Mouse (Mus musculus): ENCODE measurements around the gene Fam129a. TPM values are rescaled to one million over a fixed set of nuclear protein-coding genes. Genes with fewer than 3 reads are reported as not detected.
"Not testable (repeated sequence)": the region's sequence is repeated elsewhere in the genome, so short reads cannot be mapped to it uniquely, and the experiment has no call there.

Fam129a gene
- polyA plus RNA-seq, 1 experiment from 2014 or later = 0.96 TPM

GRCm38 (mm10) chr1:151592085-151593017, 21.4 kb downstream of the Fam129a start:
- no peaks in the 10 kb centered on the region for H3K27me3 ChIP-seq
- no peak overlapping the region for H3K4me3 ChIP-seq
- 42% methylated on average over 13 of the region's 13 CpGs for WGBS
- no peaks in the 10 kb centered on the region for H3K9me3 ChIP-seq
- no peak overlapping the region for H3K4me2 ChIP-seq
- peak overlapping the region; percentile 64; the same call in 1 of the 2 replicates for H3K27ac ChIP-seq (replicated peaks)
- H3K36me3 ChIP-seq = no peaks in the 10 kb centered on the region
- H3K9ac ChIP-seq = no peak overlapping the region
- H3K4me1 ChIP-seq (replicated peaks) = peaks cover 7% of the 10 kb centered on the region; the same call in 1 of the 2 replicates
- peak; percentile 82 for ATAC-seq (ENCODE audit: low FRiP score, low read depth)

GRCm38 (mm10) chr1:151594906-151595305, 23.9 kb downstream of the Fam129a start:
- Histone ChIP-seq H3K4me1 (replicated peaks) (peaks cover 7% of the 10 kb centered on the region; the same call in 1 of the 2 replicates), H3K9ac (no peak overlapping the region), H3K9me3 (no peaks in the 10 kb centered on the region), H3K4me2 (no peak overlapping the region), H3K36me3 (no peaks in the 10 kb centered on the region), H3K27me3 (no peaks in the 10 kb centered on the region), H3K4me3 (no peak overlapping the region), H3K27ac (replicated peaks) (no peak overlapping the region)
- no peak for ATAC-seq (ENCODE audit: low FRiP score, low read depth)
- WGBS = 90% methylated on average over 4 of the region's 4 CpGs

- no peak for ATAC-seq (ENCODE audit: low FRiP score, low read depth)
- WGBS = 47% methylated on average over 12 of the region's 12 CpGs
- peaks cover 7% of the 10 kb centered on the region; the same call in 1 of the 2 replicates for H3K4me1 ChIP-seq (replicated peaks)
Measured at GRCm38 (mm10) chr1:151595600-151596299, 24.8 kb downstream of the Fam129a start.

GRCm38 (mm10) chr1:151596562-151596961, 25.6 kb downstream of the Fam129a start:
- Histone ChIP-seq H3K4me3 (no peak overlapping the region), H3K4me1 (replicated peaks) (peaks cover 7% of the 10 kb centered on the region; the same call in 1 of the 2 replicates), H3K36me3 (no peaks in the 10 kb centered on the region), H3K9ac (no peak overlapping the region), H3K27me3 (no peaks in the 10 kb centered on the region), H3K4me2 (no peak overlapping the region), H3K9me3 (no peaks in the 10 kb centered on the region), H3K27ac (replicated peaks) (no peak overlapping the region)
- 68% methylated on average over 8 of the region's 8 CpGs for WGBS
- ATAC-seq (ENCODE audit: low FRiP score, low read depth) = no peak

More at GRCm38 (mm10) chr1:151595600-151596299, 24.8 kb downstream of the Fam129a start:
- Histone ChIP-seq H3K4me2 (no peak overlapping the region), H3K36me3 (no peaks in the 10 kb centered on the region), H3K9me3 (no peaks in the 10 kb centered on the region), H3K4me3 (no peak overlapping the region), H3K27me3 (no peaks in the 10 kb centered on the region), H3K27ac (replicated peaks) (no peak overlapping the region), H3K9ac (no peak overlapping the region)

GRCm38 (mm10) chr1:151597677-151598297, 26.8 kb downstream of the Fam129a start:
- Histone ChIP-seq H3K27me3 (no peaks in the 10 kb centered on the region), H3K27ac (replicated peaks) (no peak overlapping the region), H3K9me3 (no peaks in the 10 kb centered on the region), H3K4me3 (no peak overlapping the region), H3K4me1 (replicated peaks) (no peaks in the 10 kb centered on the region), H3K4me2 (no peak overlapping the region), H3K9ac (no peak overlapping the region), H3K36me3 (no peaks in the 10 kb centered on the region)
- 75% methylated on average over 6 of the region's 6 CpGs for WGBS
- ATAC-seq (ENCODE audit: low FRiP score, low read depth) = no peak

- no peaks in the 10 kb centered on the region for H3K4me1 ChIP-seq (replicated peaks)
- no peaks in the 10 kb centered on the region for H3K27me3 ChIP-seq
- no peak for ATAC-seq (ENCODE audit: low FRiP score, low read depth)
- H3K9me3 ChIP-seq = no peaks in the 10 kb centered on the region
- no peaks in the 10 kb centered on the region for H3K36me3 ChIP-seq
- H3K27ac ChIP-seq (replicated peaks) = no peak overlapping the region
- H3K9ac ChIP-seq = no peak overlapping the region
- no peak overlapping the region for H3K4me2 ChIP-seq
- 95% methylated on average over 2 of the region's 2 CpGs for WGBS
- no peak overlapping the region for H3K4me3 ChIP-seq
Measured at GRCm38 (mm10) chr1:151598876-151599275, 27.9 kb downstream of the Fam129a start.

GRCm38 (mm10) chr1:151604328-151604727, 33.3 kb downstream of the Fam129a start:
- Histone ChIP-seq H3K4me1 (replicated peaks) (no peaks in the 10 kb centered on the region), H3K36me3 (no peaks in the 10 kb centered on the region), H3K9ac (no peak overlapping the region), H3K9me3 (no peaks in the 10 kb centered on the region), H3K27me3 (no peaks in the 10 kb centered on the region), H3K4me3 (no peak overlapping the region), H3K27ac (replicated peaks) (no peak overlapping the region), H3K4me2 (no peak overlapping the region)
- WGBS = 84% methylated on average over 2 of the region's 2 CpGs
- ATAC-seq (ENCODE audit: low FRiP score, low read depth) = no peak

- not testable (repeated sequence) for H3K4me2 ChIP-seq; H3K27me3 ChIP-seq; H3K36me3 ChIP-seq; H3K9me3 ChIP-seq; H3K4me3 ChIP-seq; H3K27ac ChIP-seq (replicated peaks); ATAC-seq (ENCODE audit: low FRiP score, low read depth); H3K4me1 ChIP-seq (replicated peaks); H3K9ac ChIP-seq
- WGBS = 79% methylated on average over 3 of the region's 3 CpGs
Measured at GRCm38 (mm10) chr1:151607957-151608356, 37.0 kb downstream of the Fam129a start.

- ATAC-seq (ENCODE audit: low FRiP score, low read depth) = no peak
- Histone ChIP-seq H3K4me2 (no peak overlapping the region), H3K27ac (replicated peaks) (no peak overlapping the region), H3K4me3 (no peak overlapping the region), H3K27me3 (no peaks in the 10 kb centered on the region), H3K36me3 (no peaks in the 10 kb centered on the region), H3K9me3 (no peaks in the 10 kb centered on the region), H3K4me1 (replicated peaks) (no peaks in the 10 kb centered on the region), H3K9ac (no peak overlapping the region)
Measured at GRCm38 (mm10) chr1:151610621-151611020, 39.6 kb downstream of the Fam129a start.

GRCm38 (mm10) chr1:151614320-151614935, 43.4 kb downstream of the Fam129a start:
- WGBS = 72% methylated on average over 10 of the region's 10 CpGs
- Histone ChIP-seq H3K9me3 (no peaks in the 10 kb centered on the region), H3K27me3 (no peaks in the 10 kb centered on the region), H3K4me1 (replicated peaks) (0 out of 2 replicates have a peak, but pooled peaks cover 4% of the 10 kb centered on the region), H3K27ac (replicated peaks) (no peak overlapping the region), H3K36me3 (no peaks in the 10 kb centered on the region), H3K4me3 (no peak overlapping the region), H3K4me2 (no peak overlapping the region), H3K9ac (no peak overlapping the region)
- no peak for ATAC-seq (ENCODE audit: low FRiP score, low read depth)

- no peak overlapping the region for H3K9ac ChIP-seq
- no peaks in the 10 kb centered on the region for H3K27me3 ChIP-seq
- no peak for ATAC-seq (ENCODE audit: low FRiP score, low read depth)
- H3K4me1 ChIP-seq (replicated peaks) = 0 out of 2 replicates have a peak, but pooled peaks cover 6% of the 10 kb centered on the region
- no peak overlapping the region for H3K4me2 ChIP-seq
- H3K4me3 ChIP-seq = no peak overlapping the region
- no peak overlapping the region for H3K27ac ChIP-seq (replicated peaks)
- no peaks in the 10 kb centered on the region for H3K36me3 ChIP-seq
- 97% methylated on average over 6 of the region's 6 CpGs for WGBS
- H3K9me3 ChIP-seq = no peaks in the 10 kb centered on the region
Measured at GRCm38 (mm10) chr1:151615625-151616024, 44.6 kb downstream of the Fam129a start.
